Mouse (Mus musculus) large intestine, adult 2 months (tissue): ENCODE measurements at regions not wholly inside any gene's neighbourhood (a gene's known extent, or its start where the extent isn't known, plus 50 kb on each side); places are given as distances from the start of the nearest gene placed in this dataset.

ENCODE experiments used
- DNase-seq: peaks from one replicate; pipeline ENCODE4 v3.0.0-alpha.2; 2012; ENCODE audit warnings: low read depth, low spot score
- WGBS: fragments of 180-500 bp; shearing (Covaris S2); methylation state at CpG from one replicate; pipeline ENCODE4 v1.1.7; 2018; 5-methylcytosine and 5-hydroxymethylcytosine counted together

GRCm38 (mm10) chr13:3712088-3712487, 78.3 kb downstream of the Asb13 start:
- 57% methylated on average over 3 of the region's 3 CpGs for WGBS
- no peak for DNase-seq

GRCm38 (mm10) chr13:3709982-3710618, 76.3 kb downstream of the Asb13 start:
- DNase-seq, result peak; percentile 51
- WGBS, result 26% methylated on average over 7 of the region's 7 CpGs

DNA sequence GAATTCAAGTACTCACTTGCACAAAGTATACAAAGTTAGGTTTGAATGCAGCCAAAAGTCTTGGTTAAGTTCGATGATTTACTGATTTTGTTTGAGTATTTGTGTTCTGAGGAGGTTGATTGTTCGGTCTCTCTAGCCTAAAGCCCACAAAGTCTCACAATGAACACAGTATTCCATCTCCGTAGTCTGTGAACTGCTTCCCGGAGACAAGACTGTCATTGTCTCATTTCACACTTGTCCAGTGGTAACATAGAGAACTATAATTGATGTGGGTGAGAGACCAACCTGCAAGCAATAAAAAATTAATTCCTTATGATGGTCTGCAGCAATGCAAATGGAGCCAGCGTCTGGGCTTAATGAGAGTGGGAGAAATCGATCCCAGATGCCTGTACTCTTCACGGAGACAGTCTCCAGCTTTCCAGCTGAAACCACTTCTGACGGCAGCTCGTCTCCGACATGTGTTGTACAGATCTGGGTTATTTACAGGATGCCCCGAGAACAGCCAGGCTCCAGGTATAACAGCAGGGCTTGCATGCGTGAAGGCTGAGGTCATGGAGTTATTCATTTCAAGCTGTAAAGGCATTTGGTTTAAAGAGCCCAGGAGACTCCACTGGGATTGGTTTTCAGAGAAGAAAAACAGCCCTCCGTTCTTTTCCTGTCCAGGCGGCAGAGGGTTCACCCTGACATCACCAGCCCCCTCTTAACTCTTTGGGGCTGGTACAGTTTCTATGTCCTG, 75.2 kb downstream of the Asb13 start:
- 12% methylated on average over 14 of the region's 14 CpGs for WGBS
- DNase-seq, result no peak
